Mouse (Mus musculus) gastrocnemius, postnatal 4 days (tissue): ENCODE results near the gene Slc17a4. TPM values are rescaled to one million over a fixed set of nuclear protein-coding genes. Genes with fewer than 3 reads are reported as not detected.

Source experiments
- DNase-seq, 2 experiments: peaks; one replicate each; pipeline ENCODE4 v3.0.0; 2021 to 2022; ENCODE audit warnings: low spot score in 2 of 2, mixed read lengths in 2 of 2
- long read RNA-seq, 2 experiments: library from polyadenylated mRNA; stranded (forward); transcript quantifications; one replicate each; pipeline ENCODE4 v2.0.0; 2021
- total RNA-seq, 2 experiments: library from RNA; stranded (reverse); gene quantifications; 2 replicates each; pipeline ENCODE4 v1.2.3; 2021

The Slc17a4 gene
- not detected for total RNA-seq
- long read RNA-seq, experiment 1 = 0 reads
- long read RNA-seq, experiment 2 = 0 reads

GRCm38 (mm10) chr13:23914376-23915167 lies at the start of gene Slc17a4:
Gene Slc17a4, minus strand, starts transcription at chr13:23915009.
- DNase-seq = no peak

DNA sequence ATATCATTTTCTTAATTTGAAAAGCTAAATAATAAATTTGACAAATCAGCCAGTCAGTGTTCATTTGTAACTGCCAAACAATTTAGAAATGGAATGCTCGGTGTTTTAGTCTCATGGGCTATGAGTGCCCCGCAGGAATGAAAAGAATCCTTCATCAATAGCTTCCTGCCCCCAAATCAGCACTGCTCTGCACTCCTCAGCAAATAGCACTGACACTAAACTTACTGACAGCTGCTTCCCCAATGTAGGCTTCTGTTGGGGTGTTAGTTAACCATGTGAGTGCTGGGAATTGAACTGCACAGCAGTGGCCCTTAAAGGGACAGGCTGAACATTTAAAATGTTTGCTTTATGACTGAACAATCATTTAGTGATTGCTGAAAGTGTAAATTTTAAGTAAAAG lies 45.0 kb upstream of the Slc17a4 start:
- DNase-seq = no peak

DNA sequence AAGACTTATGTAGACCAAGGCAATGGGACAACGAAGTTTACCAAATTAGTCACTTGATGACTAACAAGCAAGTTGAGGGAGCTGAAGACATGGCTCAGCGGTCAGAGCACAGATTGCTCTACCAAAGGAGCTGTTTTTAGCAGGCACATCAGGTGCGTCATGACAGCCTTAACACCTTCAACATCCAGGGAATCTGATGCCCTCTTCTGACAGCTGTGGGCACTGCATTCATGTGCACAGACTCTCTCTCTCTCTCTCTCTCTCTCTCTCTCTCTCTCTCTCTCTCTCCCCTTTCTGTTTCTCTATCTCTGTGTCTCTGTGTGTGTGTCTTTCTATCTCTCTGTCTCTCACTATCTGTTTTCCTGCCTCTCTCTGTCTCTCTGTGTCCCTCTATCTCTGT lies 36.1 kb upstream of the Slc17a4 start:
- no peak for DNase-seq

DNA sequence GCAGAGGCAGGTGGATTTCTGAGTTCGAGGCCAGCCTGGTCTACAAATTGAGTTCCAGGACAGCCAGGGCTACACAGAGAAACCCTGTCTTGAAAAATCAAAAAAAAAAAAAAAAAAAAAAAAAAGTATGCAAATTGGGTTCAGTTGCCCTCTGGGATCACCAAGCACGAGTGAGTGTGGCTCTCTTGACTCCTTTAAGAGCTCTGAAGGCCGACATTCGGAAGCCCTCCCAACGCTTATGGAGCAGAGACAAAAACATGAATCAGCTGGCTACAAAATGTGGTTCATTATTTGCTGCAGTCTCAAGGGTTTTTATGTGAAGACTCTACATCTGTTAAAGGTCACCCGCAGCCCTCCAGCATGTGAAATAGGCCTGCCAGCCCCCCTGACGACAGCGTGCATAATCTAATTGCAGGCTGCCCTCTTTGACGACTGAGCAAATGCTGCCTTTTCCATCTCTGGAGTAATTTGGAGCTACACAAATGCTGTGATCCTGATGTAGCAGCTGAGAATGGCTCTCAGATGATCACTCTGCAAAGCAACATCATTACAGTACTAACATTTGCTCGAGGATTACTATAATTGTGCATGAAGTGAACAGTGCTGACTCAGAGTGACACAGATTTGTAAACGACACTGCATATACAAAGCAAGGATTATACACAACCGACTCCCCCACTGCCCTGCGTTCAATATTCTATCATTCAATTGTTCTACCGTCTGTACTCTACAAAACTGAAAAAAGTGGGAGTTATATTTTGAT lies 34.9 kb upstream of the Slc17a4 start:
- no peak for DNase-seq

GRCm38 (mm10) chr13:23946254-23946653 lies 31.4 kb upstream of the Slc17a4 start:
- DNase-seq = no peak

DNA sequence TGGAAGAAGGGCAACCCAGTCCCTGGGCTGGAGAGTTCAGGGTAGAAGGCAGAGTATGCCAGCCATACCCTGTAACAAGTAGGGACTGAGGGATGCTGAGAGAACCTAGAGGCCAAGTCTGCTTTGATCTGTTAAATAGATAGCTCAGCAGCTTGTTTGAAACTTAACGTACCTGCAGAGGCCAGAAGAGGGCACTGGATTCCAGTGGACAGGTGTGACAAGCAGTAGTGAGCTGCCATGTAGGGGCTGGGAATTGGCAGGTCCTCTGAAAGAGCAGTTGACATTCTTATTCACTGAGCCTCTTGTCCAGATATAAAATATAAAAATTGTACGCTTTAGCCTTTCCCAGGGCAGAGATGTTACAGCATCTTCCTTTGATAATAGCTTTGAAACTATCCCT lies 28.1 kb upstream of the Slc17a4 start:
- no peak for DNase-seq

DNA sequence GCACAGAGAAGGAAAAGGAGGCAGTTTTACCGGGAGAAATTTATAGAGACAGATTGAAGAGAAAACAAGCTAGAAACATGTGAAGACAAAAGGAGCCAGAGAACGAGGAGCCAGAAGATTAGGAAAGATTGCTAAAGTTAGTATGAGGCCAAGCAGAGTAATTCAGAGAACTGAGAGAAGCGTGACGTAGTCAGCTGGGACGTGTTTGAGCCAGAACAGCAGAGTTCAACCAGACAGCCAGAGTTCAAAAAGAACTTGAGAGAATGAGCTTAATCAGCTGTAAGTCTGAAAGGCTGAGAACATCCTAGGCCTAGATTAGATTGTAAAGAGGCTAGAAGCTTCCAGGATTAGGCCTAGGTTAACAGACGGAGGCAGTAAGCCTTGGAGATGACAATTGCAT lies 25.5 kb upstream of the Slc17a4 start:
- DNase-seq = no peak

DNA sequence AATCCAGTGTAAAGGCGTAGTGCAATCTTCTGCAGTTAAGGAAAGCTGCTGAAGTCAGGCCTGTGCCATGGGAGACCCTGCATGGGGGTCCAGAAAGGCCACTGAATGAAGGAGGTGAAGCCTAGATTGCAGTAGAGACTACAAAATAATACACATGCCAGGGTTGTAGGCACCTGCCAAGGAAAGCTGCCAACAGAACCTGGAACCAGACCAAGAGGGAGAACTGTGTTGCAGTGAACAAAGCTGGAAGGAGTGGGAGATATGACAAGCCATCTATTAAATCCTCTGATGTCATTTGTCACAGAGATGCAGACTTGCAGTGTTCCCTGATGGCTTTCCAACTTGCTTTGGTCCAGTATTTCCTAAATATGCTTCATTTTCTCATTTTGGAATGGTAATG lies 23.9 kb upstream of the Slc17a4 start:
- DNase-seq = no peak

DNA sequence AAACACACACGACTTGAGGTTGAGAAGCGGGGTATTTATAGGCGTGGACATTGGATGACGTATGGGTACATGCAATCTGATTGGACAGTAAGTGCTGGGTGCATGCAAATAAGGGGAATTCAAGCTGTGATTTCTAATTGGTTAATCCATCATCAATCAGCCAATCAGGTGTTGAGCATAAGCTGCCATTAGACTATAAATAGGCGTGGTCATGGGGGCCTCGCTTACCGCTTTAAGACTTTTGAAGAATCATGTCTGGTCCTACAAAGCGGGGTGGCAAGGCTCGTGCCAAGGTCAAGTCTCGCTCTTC lies 19.4 kb upstream of the Slc17a4 start, which contains the start of gene Hist1h2aa:
Gene Hist1h2aa (plus strand): TSS at position 252 of the 310 bp plus-strand sequence.
- DNase-seq = no peak

GRCm38 (mm10) chr13:23933421-23934210 lies 18.8 kb upstream of the Slc17a4 start, which contains the start of gene Hist1h2ba:
Gene Hist1h2ba, minus strand, starts transcription at chr13:23934156.
- no peak for DNase-seq

DNA sequence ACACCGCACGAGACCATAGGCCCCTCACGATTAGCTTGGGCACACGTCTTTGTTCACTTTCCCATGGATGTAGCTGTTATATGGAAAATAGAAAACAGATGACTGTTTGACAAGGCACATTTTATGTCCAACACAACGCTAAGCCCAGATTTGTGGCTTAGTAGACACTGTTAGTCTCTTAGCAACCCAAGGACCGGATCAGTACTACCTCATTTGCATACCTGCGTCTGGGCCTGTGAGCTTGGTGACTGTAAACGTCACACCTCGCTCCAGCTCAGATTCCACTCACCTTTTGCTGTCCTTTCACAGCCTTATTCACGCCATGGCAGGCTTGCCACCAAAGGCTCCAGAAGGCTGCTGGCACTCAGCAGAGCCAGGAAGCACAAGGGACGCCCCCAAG lies 16.1 kb upstream of the Slc17a4 start:
- DNase-seq = no peak

- no peak for DNase-seq
Measured at GRCm38 (mm10) chr13:23930461-23930860, 15.7 kb upstream of the Slc17a4 start.

DNA sequence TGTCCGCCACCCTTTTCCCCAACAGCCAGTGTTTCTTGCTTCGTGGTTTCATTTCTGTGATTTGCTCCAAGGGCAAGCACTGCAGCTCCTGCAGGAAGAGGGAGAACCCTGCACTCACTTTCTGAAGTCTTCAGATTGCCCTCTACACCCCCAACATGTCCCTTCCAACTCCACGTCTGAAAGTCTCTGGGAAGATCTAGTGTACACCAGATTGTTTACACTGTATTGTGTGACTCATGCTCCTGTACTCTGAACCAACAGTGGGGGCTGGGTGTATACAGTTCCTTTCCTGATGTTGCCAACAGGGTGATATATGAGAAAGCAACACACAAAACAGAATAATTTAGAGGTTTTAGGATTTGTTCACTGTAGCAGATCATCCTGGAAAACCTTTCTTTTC lies 13.8 kb upstream of the Slc17a4 start:
- no peak for DNase-seq

DNA sequence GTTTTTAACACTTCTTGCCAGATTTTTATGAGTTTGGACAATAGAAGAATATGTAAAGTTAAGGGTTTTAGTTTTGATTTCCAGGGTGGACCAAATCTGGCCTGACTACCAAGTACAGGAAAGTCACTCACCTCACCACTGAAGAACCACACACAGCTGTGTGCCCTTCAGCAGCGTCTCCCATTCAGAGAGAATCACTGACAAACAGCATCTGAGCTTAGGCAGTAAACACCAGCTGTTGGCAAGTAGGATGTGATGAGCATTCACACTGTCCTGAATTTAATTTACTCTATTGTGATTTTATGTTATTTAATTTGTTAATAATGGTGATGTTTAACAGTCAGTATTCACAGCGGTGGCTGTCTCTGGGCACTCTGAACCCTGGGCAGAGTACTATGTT lies 11.0 kb upstream of the Slc17a4 start:
- no peak for DNase-seq

- DNase-seq = no peak
Measured at GRCm38 (mm10) chr13:23917674-23918073, 2.9 kb upstream of the Slc17a4 start.

GRCm38 (mm10) chr13:23916132-23916531 lies 1.3 kb upstream of the Slc17a4 start:
- no peak for DNase-seq

GRCm38 (mm10) chr13:23913791-23914306 lies 960 bp downstream of the Slc17a4 start:
- no peak for DNase-seq

DNA sequence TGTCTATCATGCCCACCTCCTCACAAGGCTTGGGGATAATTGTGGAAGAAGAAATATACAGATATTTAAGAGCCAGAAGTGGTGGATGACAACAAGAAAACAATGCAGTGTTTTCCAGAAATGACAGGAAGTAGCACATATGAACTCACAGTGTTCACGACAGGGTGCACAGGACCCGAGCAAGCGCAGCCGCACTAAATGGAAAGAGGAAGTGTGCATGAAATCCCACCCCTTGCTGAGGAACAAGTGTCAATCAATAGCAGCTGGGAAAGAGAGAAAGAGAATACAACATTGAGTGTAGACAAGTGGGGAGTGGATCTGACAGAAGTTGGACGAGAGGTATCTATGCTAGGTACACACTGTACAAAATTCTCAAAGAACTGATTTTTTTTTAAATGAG lies 3.5 kb downstream of the Slc17a4 start:
- no peak for DNase-seq

GRCm38 (mm10) chr13:23910121-23910520 lies 4.7 kb downstream of the Slc17a4 start:
- no peak for DNase-seq

GRCm38 (mm10) chr13:23906906-23907305 lies 7.9 kb downstream of the Slc17a4 start:
- DNase-seq = no peak

DNA sequence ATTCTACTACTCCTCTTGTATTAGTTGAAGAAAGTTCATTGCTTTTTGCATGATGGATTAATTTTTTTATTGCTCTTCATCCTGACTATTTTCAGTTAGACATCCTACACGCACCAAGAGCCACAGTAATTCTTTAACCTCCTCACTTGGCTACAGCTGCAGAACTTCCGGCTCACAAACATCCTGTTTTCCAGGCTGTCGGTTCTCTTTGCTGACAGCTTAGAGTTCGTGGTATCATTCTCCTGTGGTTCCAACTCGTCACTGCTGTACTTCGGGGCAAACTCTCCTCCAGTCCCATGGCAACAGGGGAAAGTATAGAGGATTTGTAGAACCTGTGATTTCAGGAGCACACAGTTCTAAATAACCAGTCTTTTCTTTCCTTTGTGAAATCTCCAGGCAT lies 16.6 kb downstream of the Slc17a4 start:
- no peak for DNase-seq

DNA sequence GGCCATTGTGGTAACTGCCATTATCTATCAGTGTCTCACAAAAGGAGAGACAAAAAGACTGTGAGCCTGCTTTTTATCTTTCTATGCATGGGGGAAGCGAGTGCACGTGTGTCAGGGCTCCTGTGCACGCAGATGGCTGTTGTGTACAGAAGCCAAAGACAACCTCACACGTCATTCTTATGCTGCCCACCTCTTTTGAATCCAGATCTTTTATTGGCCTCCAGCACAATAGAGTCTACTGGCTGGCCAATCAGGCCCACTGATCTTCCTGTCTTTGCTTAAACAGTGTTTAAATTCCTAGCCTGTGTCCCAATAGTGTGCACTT lies 21.6 kb downstream of the Slc17a4 start:
- no peak for DNase-seq
